Comparison of ENCODE assay signal across 23 mouse cellular contexts in genomic region chr16:34528234-34528983, GRCm38 (mm10). TPM values are rescaled to one million over a fixed set of nuclear protein-coding genes. Genes with fewer than 3 reads are reported as not detected.
A peak's percentile ranks its signal among the peaks of the same experiment; 100 is the strongest.
DNase-seq lines count a peak whose midpoint lies in the region; ATAC-seq and TF ChIP-seq lines count a peak whose summit lies in the region.
"Had no signal": no experiment of that assay in that cellular context is flagged by ENCODE, and none has a peak within 500 bp of the region (broad histone marks: within the 10 kb centered on the region; RNA-seq: fewer than 3 reads in every experiment).

No protein-coding gene starts in this region.

- 50% methylated on average over 5 of the region's 5 CpGs for WGBS in embryonic facial prominence, embryonic 12.5 days
- 25% methylated on average over 5 of the region's 5 CpGs for WGBS in stomach, embryonic 15.5 days

- H3K4me1 ChIP-seq in CH12.LX (ENCODE audit: control insufficient read depth in 1 of 2, insufficient read depth in 2 of 2), result no peaks in the 10 kb centered on the region
- peaks cover 25% of the 10 kb centered on the region for H3K4me1 ChIP-seq in embryonic facial prominence, embryonic 12.5 days
- peaks cover 11% of the 10 kb centered on the region; the same call in 1 of the 2 replicates for H3K4me1 ChIP-seq in stomach, embryonic 15.5 days
- H3K4me1 ChIP-seq: limb, embryonic 12.5 days; liver, embryonic 12.5 days had no signal

- TF ChIP-seq EP300 in CH12.LX (IDR thresholded peaks at IDR 0.05; ENCODE audit: low read length), result no peak

- H3K4me3 ChIP-seq in CH12.LX (replicated peaks in 1 of 3; ENCODE audit: low read depth in 2 of 3, low read length in 2 of 3, poor library complexity in 1 of 3), result no peak overlapping the region
- H3K4me3 ChIP-seq in embryonic facial prominence, embryonic 12.5 days, result no peak overlapping the region
- H3K4me3 ChIP-seq in stomach, embryonic 15.5 days (replicated peaks), result no peak overlapping the region
- H3K4me3 ChIP-seq: embryonic facial prominence, embryonic 15.5 days; forebrain, embryonic 10.5 days; heart, embryonic 12.5 days; hindbrain, embryonic 15.5 days; limb, embryonic 12.5 days; liver, embryonic 12.5 days; lung, embryonic 15.5 days; midbrain, embryonic 13.5 days; neural tube, embryonic 13.5 days had no signal

- peak; percentile 39 for DNase-seq in heart, adult 11 months
- no peak for DNase-seq in heart, postnatal 36 days
- no peak for DNase-seq in CH12.LX (ENCODE audit: extremely low read depth)
- DNase-seq in frontal cortex, postnatal 25 days (ENCODE audit: low spot score in 2 of 2), result no peak
- no peak for DNase-seq in urinary bladder, adult 18-20 months (ENCODE audit: low spot score in 2 of 2)
- DNase-seq: cerebellum, adult 18-20 months; cerebellum, postnatal 36 days; forebrain, postnatal 0 days; kidney, adult 8-10 months; kidney, postnatal 4 days; layer of hippocampus, adult 9-11 months; right cerebral cortex, adult 18-20 months had no signal

- no peak for TF ChIP-seq RAD21 in CH12.LX (IDR thresholded peaks at IDR 0.05; ENCODE audit: low read depth, low read length)

- in situ Hi-C loops in CH12.LX (cut with MboI; ENCODE audit: low pct_ligation_motif_present, low pct_unique_long_range_greater_than_20kb, low sequenced_read_pairs), result no loop called here

- H3K9me3 ChIP-seq in CH12.LX (replicated peaks; ENCODE audit: low read length), result no peaks in the 10 kb centered on the region
- no peaks in the 10 kb centered on the region for H3K9me3 ChIP-seq in embryonic facial prominence, embryonic 12.5 days
- no peaks in the 10 kb centered on the region for H3K9me3 ChIP-seq in stomach, embryonic 15.5 days
- H3K9me3 ChIP-seq: embryonic facial prominence, embryonic 15.5 days; forebrain, embryonic 10.5 days; heart, embryonic 12.5 days; hindbrain, embryonic 15.5 days; limb, embryonic 12.5 days; liver, embryonic 12.5 days; lung, embryonic 15.5 days; midbrain, embryonic 13.5 days; neural tube, embryonic 13.5 days had no signal

- dilution Hi-C loops in CH12.LX (cut with MboI; ENCODE audit: extremely low pct_ligation_motif_present, extremely low pct_unique_long_range_greater_than_20kb, low sequenced_read_pairs), result no loop called here

- TF ChIP-seq POLR2A in CH12.LX (IDR thresholded peaks at IDR 0.05; ENCODE audit: low read depth, low read length), result no peak

- peaks cover 71% of the 10 kb centered on the region for H3K27me3 ChIP-seq in CH12.LX (replicated peaks)
- H3K27me3 ChIP-seq in embryonic facial prominence, embryonic 12.5 days, result no peaks in the 10 kb centered on the region
- no peaks in the 10 kb centered on the region for H3K27me3 ChIP-seq in stomach, embryonic 15.5 days (replicated peaks)
- H3K27me3 ChIP-seq: embryonic facial prominence, embryonic 15.5 days; heart, embryonic 12.5 days; hindbrain, embryonic 15.5 days; limb, embryonic 12.5 days; liver, embryonic 12.5 days; lung, embryonic 15.5 days; midbrain, embryonic 13.5 days; neural tube, embryonic 13.5 days had no signal

- ATAC-seq in embryonic facial prominence, embryonic 12.5 days (ENCODE audit: insufficient number of reproducible peaks, insufficient read depth, low FRiP score, low TSS enrichment), result 0 out of 2 replicates have a peak, but pooled peaks have one; percentile 28
- ATAC-seq in stomach, embryonic 15.5 days (ENCODE audit: insufficient read depth, low FRiP score, low read depth), result peak; percentile 85
- ATAC-seq: forebrain, postnatal 0 days; liver, embryonic 12.5 days; midbrain, embryonic 13.5 days had no signal

- no peak overlapping the region for H3K27ac ChIP-seq in CH12.LX (ENCODE audit: insufficient read depth, low read depth)
- no peak overlapping the region for H3K27ac ChIP-seq in embryonic facial prominence, embryonic 12.5 days
- peak overlapping the region; percentile 3; the same call in 1 of the 2 replicates for H3K27ac ChIP-seq in stomach, embryonic 15.5 days
- H3K27ac ChIP-seq: embryonic facial prominence, embryonic 15.5 days; forebrain, embryonic 10.5 days; hindbrain, embryonic 15.5 days; limb, embryonic 12.5 days; liver, embryonic 12.5 days; lung, embryonic 15.5 days; midbrain, embryonic 13.5 days; neural tube, embryonic 13.5 days had no signal

- H3K9ac ChIP-seq in CH12.LX (ENCODE audit: insufficient read depth, low read depth), result no peak overlapping the region
- no peak overlapping the region for H3K9ac ChIP-seq in embryonic facial prominence, embryonic 12.5 days
- no peak overlapping the region for H3K9ac ChIP-seq in stomach, embryonic 15.5 days
- H3K9ac ChIP-seq: embryonic facial prominence, embryonic 15.5 days; forebrain, postnatal 0 days; heart, embryonic 12.5 days; hindbrain, embryonic 15.5 days; limb, embryonic 12.5 days; liver, embryonic 12.5 days; lung, embryonic 15.5 days; midbrain, embryonic 13.5 days; neural tube, embryonic 13.5 days had no signal

- no peak for TF ChIP-seq CTCF in CH12.LX (conservative IDR thresholded peaks at IDR 0.05 in 1 of 2, IDR thresholded peaks at IDR 0.05 in 1 of 2; ENCODE audit: low read depth in 2 of 2, low read length in 2 of 2)

- intact Hi-C loops in heart, postnatal 36 days (cut with DNase I), result no loop called here

- no peaks in the 10 kb centered on the region for H3K79me2 ChIP-seq in CH12.LX (replicated peaks; ENCODE audit: control insufficient read depth, extremely low read depth, insufficient read depth, poor library complexity, severe bottlenecking)

- H3K4me2 ChIP-seq in CH12.LX (ENCODE audit: insufficient read depth, low read depth, poor library complexity, severe bottlenecking), result 0 out of 2 replicates have a peak overlapping the region, but pooled peaks have one; percentile 29
- H3K4me2 ChIP-seq in embryonic facial prominence, embryonic 12.5 days (replicated peaks), result no peak overlapping the region
- H3K4me2 ChIP-seq in stomach, embryonic 15.5 days, result no peak overlapping the region
- H3K4me2 ChIP-seq: embryonic facial prominence, embryonic 15.5 days; heart, embryonic 12.5 days; hindbrain, embryonic 15.5 days; limb, embryonic 12.5 days; liver, embryonic 12.5 days; lung, embryonic 15.5 days; midbrain, embryonic 13.5 days; neural tube, embryonic 13.5 days had no signal

- H3K36me3 ChIP-seq in CH12.LX (replicated peaks in 1 of 2; ENCODE audit: control insufficient read depth in 1 of 2, insufficient read depth in 1 of 2, low read length in 1 of 2), result no peaks in the 10 kb centered on the region
- H3K36me3 ChIP-seq in embryonic facial prominence, embryonic 12.5 days, result no peaks in the 10 kb centered on the region
- no peaks in the 10 kb centered on the region for H3K36me3 ChIP-seq in stomach, embryonic 15.5 days
- H3K36me3 ChIP-seq: embryonic facial prominence, embryonic 15.5 days; forebrain, embryonic 10.5 days; heart, embryonic 12.5 days; hindbrain, embryonic 15.5 days; limb, embryonic 12.5 days; liver, embryonic 12.5 days; lung, embryonic 15.5 days; midbrain, embryonic 13.5 days; neural tube, embryonic 13.5 days had no signal

TF ChIP-seq in CH12.LX, 34 proteins besides CTCF, POLR2A, EP300 and RAD21:
- TF ChIP-seq TCF12 (IDR thresholded peaks at IDR 0.05; ENCODE audit: low read depth, low read length) (no peak), MXI1 (IDR thresholded peaks at IDR 0.05; ENCODE audit: low read depth, low read length) (no peak), PAX5 (IDR thresholded peaks at IDR 0.05; ENCODE audit: low read length) (no peak), ZMIZ1 (IDR thresholded peaks at IDR 0.05; ENCODE audit: low read depth, low read length) (no peak), ETS1 (conservative IDR thresholded peaks at IDR 0.05; ENCODE audit: low read depth, low read length) (no peak), CHD2 (IDR thresholded peaks at IDR 0.05; ENCODE audit: low read length) (no peak), MAZ (IDR thresholded peaks at IDR 0.05; ENCODE audit: low read depth, low read length) (no peak), RCOR1 (conservative IDR thresholded peaks at IDR 0.05; ENCODE audit: low read depth, low read length) (no peak), MYC (IDR thresholded peaks at IDR 0.05; ENCODE audit: low read depth, low read length) (no peak), UBTF (IDR thresholded peaks at IDR 0.05; ENCODE audit: low read depth, low read length) (no peak), ZC3H11A (IDR thresholded peaks at IDR 0.05; ENCODE audit: low read depth, low read length) (no peak), USF2 (conservative IDR thresholded peaks at IDR 0.05; ENCODE audit: low read depth, low read length) (no peak), HCFC1 (IDR thresholded peaks at IDR 0.05; ENCODE audit: low read depth, low read length) (no peak), BHLHE40 (IDR thresholded peaks at IDR 0.05; ENCODE audit: low read depth, low read length) (no peak), CHD1 (IDR thresholded peaks at IDR 0.05; ENCODE audit: low read depth, low read length) (no peak), ZNF384 (IDR thresholded peaks at IDR 0.05; ENCODE audit: low read depth, low read length) (no peak), IRF4 (IDR thresholded peaks at IDR 0.05; ENCODE audit: low read depth, low read length) (no peak), TBP (conservative IDR thresholded peaks at IDR 0.05; ENCODE audit: low read depth, low read length) (no peak)

RNA-seq across cellular contexts. Expression of gene Kalrn, which starts 44.9 kb away (rescaled TPM):
- total RNA-seq in heart, postnatal 36 days (2021), result 10 to 100 TPM; 30.2 to 32.1 TPM
- total RNA-seq in CH12.LX (2012; rRNA removed) (0.08 TPM in 2 replicates), CH12.LX (2014; rRNA removed) (0.05 TPM in 1 of 2 replicates, not detected in the other)
- polyA plus RNA-seq in CH12.LX (2012; ENCODE audit: insufficient read length, low read depth), result 0.03 and 0.09 TPM in 2 replicates
- 19.2 and 20.9 TPM in 2 replicates for polyA plus RNA-seq in embryonic facial prominence, embryonic 12.5 days (2016; fragmentation: Nextera tagmentation; extraction: Ambion mirVana)
- polyA plus RNA-seq in stomach, embryonic 15.5 days (2015; fragmentation: Nextera tagmentation; extraction: Ambion mirVana), result 19.3 and 20.7 TPM in 2 replicates

Comparison
In these comparisons a context has a peak if more than half of its experiments do, and no peak if none do; other contexts are left out.
1. RNA of gene Kalrn, which starts 44.9 kb away (polyA plus RNA-seq): 19.3 to 20.7 TPM in stomach, embryonic 15.5 days and 19.2 to 20.9 TPM in embryonic facial prominence, embryonic 12.5 days; 0.03 to 0.09 TPM in CH12.LX; every median in the first group is over 10 times any median in the second.